In the genomic region with DNA sequence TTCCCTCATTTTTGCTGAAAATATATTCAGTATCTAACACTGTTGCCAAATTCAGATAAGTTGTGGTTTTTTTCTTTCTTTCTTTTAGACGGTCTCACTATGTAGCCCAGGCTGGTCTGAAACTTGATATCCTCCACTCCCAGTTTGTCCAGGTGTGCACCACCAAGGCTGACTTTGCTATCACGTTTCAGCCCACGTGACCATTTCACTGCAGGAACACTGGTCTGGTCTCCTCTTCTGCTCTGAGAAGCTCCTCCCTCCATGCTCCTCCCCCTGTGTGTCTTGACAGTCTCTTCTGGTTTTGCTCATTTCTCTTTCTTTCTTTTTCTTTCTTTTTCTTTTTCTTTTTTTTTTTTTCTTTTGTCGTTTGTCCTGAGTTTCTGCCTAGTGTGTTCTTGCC, we compare ENCODE assay signal across 12 mouse cellular contexts. TPM values are rescaled to one million over a fixed set of nuclear protein-coding genes. Genes with fewer than 3 reads are reported as not detected.
DNase-seq lines count a peak whose midpoint lies in the region; ATAC-seq and TF ChIP-seq lines count a peak whose summit lies in the region.
"Had no signal": no experiment of that assay in that cellular context is flagged by ENCODE, and none has a peak within 500 bp of the region (broad histone marks: within the 10 kb centered on the region; RNA-seq: fewer than 3 reads in every experiment).

No protein-coding gene starts in this region.

- no peaks in the 10 kb centered on the region for H3K27me3 ChIP-seq in lung, postnatal 0 days (replicated peaks; ENCODE audit: insufficient read depth, low read length)
- H3K27me3 ChIP-seq: neural tube, embryonic 12.5 days had no signal

- H3K4me2 ChIP-seq in lung, postnatal 0 days (replicated peaks; ENCODE audit: low read depth, low read length): no peak overlapping the region
- H3K4me2 ChIP-seq: neural tube, embryonic 12.5 days had no signal

- no peaks in the 10 kb centered on the region for H3K36me3 ChIP-seq in lung, postnatal 0 days (ENCODE audit: insufficient read depth, low read length)
- H3K36me3 ChIP-seq: neural tube, embryonic 12.5 days had no signal

- no peak overlapping the region for H3K9ac ChIP-seq in lung, postnatal 0 days (replicated peaks; ENCODE audit: low read depth)
- H3K9ac ChIP-seq: neural tube, embryonic 12.5 days had no signal

- WGBS in lung, postnatal 0 days: 23% methylated on average over 4 of the region's 4 CpGs

- no peak overlapping the region for H3K27ac ChIP-seq in lung, postnatal 0 days (ENCODE audit: low read length)
- H3K27ac ChIP-seq: neural tube, embryonic 12.5 days had no signal

- no peak for TF ChIP-seq EP300 in lung, postnatal 0 days (IDR thresholded peaks at IDR 0.05)

- no peaks in the 10 kb centered on the region for H3K4me1 ChIP-seq in lung, postnatal 0 days (ENCODE audit: insufficient read depth, low read depth, low read length)
- H3K4me1 ChIP-seq: neural tube, embryonic 12.5 days had no signal

- no peak for ATAC-seq in lung, postnatal 0 days

- no peak for TF ChIP-seq CTCF in lung, postnatal 0 days (IDR thresholded peaks at IDR 0.05)

- no peak overlapping the region for H3K4me3 ChIP-seq in lung, postnatal 0 days (ENCODE audit: low read depth, low read length)
- H3K4me3 ChIP-seq: neural tube, embryonic 12.5 days had no signal

- DNase-seq in adrenal gland, postnatal 14 days: peak; percentile 19
- DNase-seq in adrenal gland, postnatal 4 days (ENCODE audit: low spot score in 2 of 2): no peak
- DNase-seq in lung, postnatal 10 days: peak; percentile 9
- no peak for DNase-seq in lung, postnatal 0 days (ENCODE audit: low spot score)
- peak; percentile 47 for DNase-seq in WW6 (ENCODE audit: low read depth, low spot score)
- peak; percentile 54 for DNase-seq in lung, postnatal 36 days
- no peak for DNase-seq in urinary bladder, adult 18-20 months (ENCODE audit: low spot score in 2 of 2)
- DNase-seq in spleen, adult 18-20 months: no peak
- DNase-seq: heart, postnatal 14 days had no signal

- no peaks in the 10 kb centered on the region for H3K9me3 ChIP-seq in lung, postnatal 0 days (ENCODE audit: low read length)
- H3K9me3 ChIP-seq: neural tube, embryonic 12.5 days had no signal

RNA-seq across cellular contexts. Expression of gene Wdr64, which starts 1.4 kb away (rescaled TPM):
- not detected in 2 replicates for total RNA-seq in adrenal gland, postnatal 14 days (2021)
- not detected for total RNA-seq in adrenal gland, postnatal 4 days (2021)
- not detected in 2 replicates for polyA plus RNA-seq in lung, postnatal 0 days (2015; fragmentation: Nextera tagmentation; extraction: Ambion mirVana)
- total RNA-seq: gastrocnemius, postnatal 4 days; heart, postnatal 14 days; left cerebral cortex, postnatal 10 days had no signal
- polyA plus RNA-seq: neural tube, embryonic 12.5 days had no signal

RNA-seq across cellular contexts. Expression of gene Chml, which starts 7.1 kb away (rescaled TPM):
- 6.6 and 7.2 TPM in 2 replicates for total RNA-seq in adrenal gland, postnatal 14 days (2021)
- total RNA-seq in adrenal gland, postnatal 4 days (2021): 10 to 100 TPM in 1 of 2 experiments, 1 to 10 TPM in 1; 8.0 to 10.1 TPM
- 1.2 and 1.7 TPM in 2 replicates for polyA plus RNA-seq in lung, postnatal 0 days (2015; fragmentation: Nextera tagmentation; extraction: Ambion mirVana)

RNA-seq across cellular contexts. Expression of gene Opn3, which starts 7.2 kb away (rescaled TPM):
- total RNA-seq in adrenal gland, postnatal 14 days (2021): 5.3 and 5.9 TPM in 2 replicates
- 1 to 10 TPM; 6.3 to 7.9 TPM for total RNA-seq in adrenal gland, postnatal 4 days (2021)
- polyA plus RNA-seq in lung, postnatal 0 days (2015; fragmentation: Nextera tagmentation; extraction: Ambion mirVana): 2.2 and 3.5 TPM in 2 replicates

Comparison
In these comparisons a context has a peak if more than half of its experiments do, and no peak if none do; other contexts are left out.
1. DNase-seq: peak in adrenal gland, postnatal 14 days (single experiment), lung, postnatal 10 days (single experiment), WW6 (single experiment) and lung, postnatal 36 days (single experiment); none in adrenal gland, postnatal 4 days (0 of 2), lung, postnatal 0 days (single experiment), urinary bladder, adult 18-20 months (0 of 2) and spleen, adult 18-20 months (0 of 2).